Mouse (Mus musculus): Measurements from ENCODE around the gene Tal1. TPM values are rescaled to one million over a fixed set of nuclear protein-coding genes. Genes with fewer than 3 reads are reported as not detected.

The Tal1 gene
- 1.1 and 1.4 TPM in 2 replicates for polyA plus RNA-seq (2015; fragmentation: Nextera tagmentation; extraction: Ambion mirVana)

DNA sequence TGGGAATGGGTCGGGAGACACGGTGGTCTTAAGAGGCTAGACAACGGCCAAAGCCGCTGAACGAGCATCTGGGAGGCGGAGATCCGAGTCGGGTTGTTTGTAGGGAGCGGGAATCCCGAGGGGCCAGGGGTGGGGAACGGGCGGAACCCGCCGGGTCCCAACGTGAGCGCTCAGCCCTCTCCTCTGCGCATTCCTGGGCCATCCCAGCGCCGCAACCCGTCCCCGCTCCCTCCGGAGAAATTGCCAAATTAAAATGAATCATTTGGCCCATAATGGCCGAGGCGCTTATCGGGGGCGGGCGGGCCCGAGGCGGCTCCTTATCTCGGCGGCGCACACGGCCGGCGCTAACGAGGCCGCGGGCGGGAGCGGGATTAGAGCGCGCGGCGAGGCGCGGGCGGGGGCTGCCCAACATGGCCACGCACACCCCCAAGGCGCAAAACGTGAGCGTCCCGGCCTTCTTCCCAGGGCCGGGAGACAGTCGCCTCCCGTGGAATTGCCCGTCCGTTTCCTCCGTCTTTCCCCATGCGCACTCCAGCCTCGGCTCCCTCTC lies at the start of gene Tal1:
Gene Tal1, plus strand, starts transcription at position 56 of the 550 bp plus-strand sequence.
- H3K4me2 ChIP-seq: peak within 1 kb of the TSS; percentile 74
- H3K9ac ChIP-seq: peak within 1 kb of the TSS; percentile 40
- under 1% methylated on average over 60 of the region's 60 CpGs for WGBS
- peaks cover 97% of the 10 kb centered on the region for H3K27me3 ChIP-seq
- H3K36me3 ChIP-seq: no peaks in the 10 kb centered on the region
- H3K9me3 ChIP-seq (replicated peaks): no peaks in the 10 kb centered on the region
- peak within 1 kb of the TSS; percentile 47 for H3K4me3 ChIP-seq (replicated peaks)
- H3K4me1 ChIP-seq: peaks cover 27% of the 10 kb centered on the region
- peak within 1 kb of the TSS; percentile 75 for H3K27ac ChIP-seq
- ATAC-seq (replicated peaks; ENCODE audit: low FRiP score): peak; percentile 50

DNA sequence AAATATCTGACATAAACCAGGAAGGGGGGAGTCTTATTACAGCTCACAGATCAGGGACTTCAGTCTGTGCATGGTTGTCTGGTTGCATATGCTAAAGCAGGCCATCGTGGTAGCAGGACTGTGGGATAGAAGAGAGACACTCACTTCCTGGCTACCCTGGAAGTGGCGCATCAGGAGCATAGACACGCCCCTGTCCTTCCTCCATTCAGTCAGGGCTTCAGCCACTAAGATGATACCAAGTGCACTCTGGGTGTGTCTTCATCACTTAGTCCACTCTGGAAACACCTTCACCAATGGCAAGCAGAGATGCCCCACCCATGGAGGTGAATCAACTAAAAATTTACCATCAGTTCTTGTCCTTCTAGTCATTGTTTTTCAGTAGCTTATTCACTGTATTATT lies 42.0 kb upstream of the Tal1 start:
- Histone ChIP-seq H3K9ac (no peak overlapping the region), H3K4me2 (no peak overlapping the region), H3K27ac (no peak overlapping the region), H3K27me3 (no peaks in the 10 kb centered on the region), H3K36me3 (peaks cover 83% of the 10 kb centered on the region), H3K4me1 (no peaks in the 10 kb centered on the region), H3K4me3 (replicated peaks) (no peak overlapping the region), H3K9me3 (replicated peaks) (no peaks in the 10 kb centered on the region)
- no peak for ATAC-seq (replicated peaks; ENCODE audit: low FRiP score)
- WGBS: 95% methylated on average over 3 of the region's 3 CpGs

DNA sequence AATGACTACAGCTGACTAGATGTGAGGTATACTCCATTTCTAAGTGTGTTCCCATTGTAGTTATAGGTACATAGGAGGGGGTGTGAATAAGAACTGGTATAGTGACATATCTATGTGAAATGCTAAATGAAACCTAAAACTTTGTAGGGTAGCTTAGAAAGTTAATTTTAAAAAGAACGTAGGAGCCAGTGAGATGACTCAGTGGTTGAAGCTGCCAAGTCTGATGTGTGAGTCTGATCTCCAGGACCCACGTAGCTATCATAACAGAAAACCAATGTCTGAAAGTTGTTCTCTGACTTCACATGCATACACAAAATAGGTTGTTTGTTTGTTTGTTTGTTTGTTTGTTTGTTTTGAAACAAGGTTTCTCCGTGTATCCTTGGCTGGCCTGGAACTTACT lies 36.2 kb upstream of the Tal1 start:
- Histone ChIP-seq H3K9me3 (replicated peaks) (no peaks in the 10 kb centered on the region), H3K9ac (no peak overlapping the region), H3K4me1 (no peaks in the 10 kb centered on the region), H3K36me3 (peaks cover 82% of the 10 kb centered on the region), H3K27me3 (no peaks in the 10 kb centered on the region), H3K4me3 (replicated peaks) (no peak overlapping the region), H3K4me2 (no peak overlapping the region), H3K27ac (no peak overlapping the region)
- WGBS: 94% methylated on average over 3 of the region's 3 CpGs
- ATAC-seq (replicated peaks; ENCODE audit: low FRiP score): no peak

DNA sequence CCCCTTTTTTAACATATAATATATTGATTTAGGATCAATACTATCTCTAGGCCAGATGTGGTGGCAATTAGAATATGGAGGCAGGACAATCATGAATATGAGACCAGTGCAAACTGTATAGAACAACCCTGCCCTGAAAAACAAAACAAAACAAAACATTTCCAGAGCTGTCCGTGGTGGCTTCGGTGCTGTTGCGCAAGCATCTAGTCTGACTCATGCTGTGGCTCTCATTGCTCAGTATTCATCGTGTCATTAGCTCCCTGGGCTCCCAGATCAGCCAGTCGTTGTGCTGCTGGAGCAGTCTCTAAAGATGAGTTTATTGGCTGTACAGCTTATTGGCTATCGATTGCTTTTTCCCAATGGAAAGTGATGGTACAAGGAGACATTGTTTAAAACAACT lies 21.2 kb upstream of the Tal1 start:
- Histone ChIP-seq H3K9me3 (replicated peaks) (no peaks in the 10 kb centered on the region), H3K4me2 (no peak overlapping the region), H3K9ac (no peak overlapping the region), H3K36me3 (peaks cover 74% of the 10 kb centered on the region), H3K27me3 (no peaks in the 10 kb centered on the region), H3K27ac (no peak overlapping the region), H3K4me1 (no peaks in the 10 kb centered on the region), H3K4me3 (replicated peaks) (no peak overlapping the region)
- no peak for ATAC-seq (replicated peaks; ENCODE audit: low FRiP score)
- WGBS: 86% methylated on average over 6 of the region's 6 CpGs

DNA sequence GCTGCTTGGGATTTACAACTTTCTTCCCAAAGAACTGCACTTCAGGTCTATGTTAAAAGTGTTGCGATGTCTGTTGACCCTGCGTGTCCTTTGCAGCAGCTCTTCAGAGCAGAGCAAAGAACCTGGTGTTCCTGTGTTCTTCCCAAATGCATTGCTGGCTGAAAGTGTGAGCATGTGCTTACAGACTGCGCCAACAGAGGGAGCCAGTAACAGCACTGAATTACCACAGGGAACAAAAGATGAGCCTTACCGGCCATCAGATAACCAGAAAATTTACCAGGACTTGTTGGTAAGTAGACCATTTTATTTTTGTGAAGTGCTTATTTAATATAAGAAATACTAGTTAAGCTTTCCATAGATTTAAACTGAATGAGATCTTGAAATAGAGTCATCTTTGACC lies 18.0 kb upstream of the Tal1 start:
- Histone ChIP-seq H3K36me3 (peaks cover 79% of the 10 kb centered on the region), H3K4me2 (no peak overlapping the region), H3K4me1 (no peaks in the 10 kb centered on the region), H3K27ac (no peak overlapping the region), H3K9me3 (replicated peaks) (no peaks in the 10 kb centered on the region), H3K4me3 (replicated peaks) (no peak overlapping the region), H3K9ac (no peak overlapping the region), H3K27me3 (no peaks in the 10 kb centered on the region)
- ATAC-seq (replicated peaks; ENCODE audit: low FRiP score): no peak
- WGBS: 39% methylated on average over 4 of the region's 4 CpGs

DNA sequence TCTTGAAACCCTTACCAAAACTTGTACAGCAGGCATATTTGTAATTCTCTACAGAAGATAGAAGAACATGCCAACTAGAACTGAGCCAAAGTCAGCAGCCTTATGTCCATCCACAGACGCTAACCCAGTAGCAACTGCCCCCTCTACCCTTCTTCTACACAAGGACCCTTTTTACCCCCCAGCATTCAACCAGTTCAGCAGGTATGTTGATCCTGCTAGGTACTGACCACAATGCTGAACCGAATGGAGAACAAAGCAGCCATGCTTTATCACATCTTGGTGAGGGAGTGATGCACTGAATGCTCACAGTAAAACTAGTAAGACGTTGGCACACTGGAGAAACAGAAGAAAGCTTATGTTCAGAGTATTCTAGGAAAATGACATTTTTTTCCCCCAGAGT lies 10.6 kb upstream of the Tal1 start:
- peaks cover 33% of the 10 kb centered on the region for H3K27me3 ChIP-seq
- no peak for ATAC-seq (replicated peaks; ENCODE audit: low FRiP score)

DNA sequence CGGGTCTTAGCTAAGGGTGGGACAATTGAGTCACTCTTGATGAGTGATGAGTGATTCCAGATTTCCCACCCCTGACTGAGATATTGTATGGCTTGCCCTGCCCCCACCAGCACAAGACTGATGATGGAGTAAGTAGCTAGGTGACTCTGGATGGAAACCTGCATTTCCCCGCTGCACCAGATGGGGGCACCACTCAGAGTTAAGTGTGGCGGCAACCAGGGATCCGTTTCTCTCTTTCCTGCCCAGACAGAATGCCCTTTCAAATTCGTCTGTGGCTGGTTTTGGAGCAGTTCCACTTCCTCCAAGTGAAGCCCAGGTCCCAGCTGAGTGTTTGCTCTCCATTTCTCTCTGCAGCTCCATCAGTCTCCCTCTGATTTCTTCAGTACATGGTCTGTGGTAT lies 8.5 kb upstream of the Tal1 start:
- Histone ChIP-seq H3K4me2 (no peak overlapping the region), H3K36me3 (0 out of 2 replicates have a peak, but pooled peaks cover 10% of the 10 kb centered on the region), H3K9ac (no peak overlapping the region), H3K4me1 (peaks cover 7% of the 10 kb centered on the region), H3K4me3 (replicated peaks) (no peak overlapping the region), H3K27ac (0 out of 2 replicates have a peak overlapping the region, but pooled peaks have one; percentile 9), H3K27me3 (peaks cover 54% of the 10 kb centered on the region), H3K9me3 (replicated peaks) (no peaks in the 10 kb centered on the region)
- no peak for ATAC-seq (replicated peaks; ENCODE audit: low FRiP score)
- 5% methylated on average over 5 of the region's 5 CpGs for WGBS

More for the DNA sequence above, 10.6 kb upstream of the Tal1 start:
- H3K9me3 ChIP-seq (replicated peaks): no peaks in the 10 kb centered on the region
- 82% methylated on average over 3 of the region's 3 CpGs for WGBS
- no peak overlapping the region for H3K4me2 ChIP-seq
- peaks cover 31% of the 10 kb centered on the region for H3K36me3 ChIP-seq
- H3K9ac ChIP-seq: no peak overlapping the region
- no peak overlapping the region for H3K27ac ChIP-seq
- no peaks in the 10 kb centered on the region for H3K4me1 ChIP-seq
- no peak overlapping the region for H3K4me3 ChIP-seq (replicated peaks)

DNA sequence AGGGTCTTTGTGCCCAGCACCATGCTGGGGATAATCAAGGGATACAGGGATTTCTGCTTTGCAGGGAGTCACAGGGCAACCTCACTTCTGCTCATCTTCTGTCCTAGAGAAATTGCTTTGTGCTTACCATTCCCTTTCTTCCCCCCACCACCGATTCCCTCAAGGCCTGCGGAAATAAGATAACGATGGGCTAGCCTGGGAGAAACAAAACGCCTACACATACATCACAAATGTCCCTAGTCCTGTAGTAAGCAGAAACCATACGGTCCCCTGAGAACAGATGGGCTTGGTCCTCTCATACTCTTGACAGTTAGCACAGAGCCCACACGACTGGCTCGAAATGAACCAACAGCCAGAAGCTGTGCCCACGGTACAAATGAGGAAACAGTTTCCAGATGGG lies 8.0 kb upstream of the Tal1 start:
- 0 out of 2 replicates have a peak, but pooled peaks cover 8% of the 10 kb centered on the region for H3K36me3 ChIP-seq
- WGBS: 71% methylated on average over 8 of the region's 8 CpGs
- no peaks in the 10 kb centered on the region for H3K9me3 ChIP-seq (replicated peaks)
- H3K27ac ChIP-seq: 0 out of 2 replicates have a peak overlapping the region, but pooled peaks have one; percentile 9
- peaks cover 58% of the 10 kb centered on the region for H3K27me3 ChIP-seq
- ATAC-seq (replicated peaks; ENCODE audit: low FRiP score): no peak
- no peak overlapping the region for H3K9ac ChIP-seq
- no peak overlapping the region for H3K4me2 ChIP-seq
- no peak overlapping the region for H3K4me3 ChIP-seq (replicated peaks)
- H3K4me1 ChIP-seq: peaks cover 10% of the 10 kb centered on the region

DNA sequence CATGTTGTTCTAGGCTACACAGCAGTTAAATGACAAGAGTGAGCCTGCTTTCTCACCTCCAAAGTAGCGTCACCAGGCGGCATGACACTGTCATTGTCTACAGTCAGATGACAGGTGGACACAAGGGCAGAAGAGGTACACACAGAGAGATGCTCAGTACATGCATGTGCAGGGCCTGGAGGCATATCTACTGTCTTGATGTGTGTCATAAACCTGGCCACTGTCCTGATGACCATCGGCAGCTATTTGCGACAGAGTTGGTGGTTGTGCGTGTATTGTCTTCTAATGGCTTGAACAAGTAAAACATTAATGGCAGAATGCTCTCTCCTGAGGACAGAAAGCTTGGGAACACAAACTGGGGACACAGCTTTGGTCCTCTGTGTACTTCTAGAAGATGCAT lies 5.0 kb upstream of the Tal1 start:
- Histone ChIP-seq H3K27ac (no peak overlapping the region), H3K9me3 (replicated peaks) (no peaks in the 10 kb centered on the region), H3K36me3 (no peaks in the 10 kb centered on the region), H3K4me3 (replicated peaks) (no peak overlapping the region), H3K4me1 (peaks cover 11% of the 10 kb centered on the region), H3K4me2 (no peak overlapping the region), H3K27me3 (peaks cover 86% of the 10 kb centered on the region), H3K9ac (no peak overlapping the region)
- ATAC-seq (replicated peaks; ENCODE audit: low FRiP score): no peak
- 64% methylated on average over 5 of the region's 5 CpGs for WGBS

DNA sequence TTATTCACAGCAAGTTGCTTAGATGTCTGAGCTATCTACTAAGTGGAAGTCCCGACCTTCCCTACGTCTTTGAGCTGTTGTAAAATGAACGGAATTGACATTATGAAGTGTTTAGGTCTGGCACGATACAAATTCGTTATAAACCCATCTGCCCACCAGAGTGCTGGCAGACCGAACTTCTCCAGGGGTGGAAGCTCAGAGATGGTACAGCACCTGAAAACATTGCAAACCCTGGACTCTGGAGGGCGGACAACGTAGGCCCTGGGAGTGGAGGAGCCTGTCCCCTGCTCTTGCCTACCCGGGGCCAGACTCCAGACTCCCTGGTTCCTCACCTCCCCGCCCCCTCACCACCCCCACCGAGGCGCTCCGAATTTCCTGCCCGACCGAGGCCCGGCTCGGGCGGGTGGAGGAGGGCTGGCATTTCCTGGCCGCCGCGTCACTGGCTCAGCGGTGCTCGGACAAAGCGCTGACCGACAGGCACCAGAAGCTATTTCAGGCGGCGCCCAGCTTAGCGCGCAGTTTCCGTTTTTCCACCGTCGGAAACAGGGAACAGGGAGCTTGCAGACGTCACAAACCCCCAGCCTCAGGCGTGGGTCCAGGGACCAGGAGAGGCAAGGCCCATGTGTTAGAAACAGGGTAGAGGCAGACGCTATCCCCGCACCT lies 3.8 kb upstream of the Tal1 start:
- peaks cover 23% of the 10 kb centered on the region for H3K4me1 ChIP-seq
- H3K4me2 ChIP-seq: peak overlapping the region; percentile 60
- no peaks in the 10 kb centered on the region for H3K36me3 ChIP-seq
- WGBS: under 1% methylated on average over 36 of the region's 36 CpGs
- H3K27ac ChIP-seq: peak overlapping the region; percentile 57
- peak overlapping the region; percentile 22; the same call in 1 of the 2 replicates for H3K9ac ChIP-seq
- peak; percentile 69 for ATAC-seq (replicated peaks; ENCODE audit: low FRiP score)
- peaks cover 97% of the 10 kb centered on the region for H3K27me3 ChIP-seq
- no peaks in the 10 kb centered on the region for H3K9me3 ChIP-seq (replicated peaks)
- peak overlapping the region; percentile 35 for H3K4me3 ChIP-seq (replicated peaks)

DNA sequence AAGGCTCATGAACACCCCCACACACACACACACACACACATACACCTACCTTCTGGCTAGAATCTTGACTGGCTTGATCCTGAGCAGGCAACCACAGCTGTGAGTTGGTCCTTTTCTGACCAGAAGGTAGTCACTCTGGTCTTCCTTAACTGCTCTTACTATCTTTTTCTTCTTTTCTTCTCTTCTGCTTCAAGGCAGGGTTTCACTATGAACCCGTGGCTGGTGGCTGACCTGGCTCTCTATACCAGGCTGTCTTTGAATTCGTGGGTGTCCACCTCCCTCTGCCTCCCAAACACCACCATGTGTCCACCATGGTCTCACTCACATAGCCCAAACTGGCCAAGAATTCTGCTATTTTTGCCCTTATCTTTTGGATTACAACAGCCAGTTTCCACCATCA lies 1.2 kb upstream of the Tal1 start:
- 9% methylated on average over 2 of the region's 2 CpGs for WGBS
- H3K9me3 ChIP-seq (replicated peaks): no peaks in the 10 kb centered on the region
- H3K27ac ChIP-seq: no peak overlapping the region
- H3K9ac ChIP-seq: no peak overlapping the region
- H3K27me3 ChIP-seq: peaks cover 97% of the 10 kb centered on the region
- ATAC-seq (replicated peaks; ENCODE audit: low FRiP score): no peak
- no peak overlapping the region for H3K4me3 ChIP-seq (replicated peaks)
- no peaks in the 10 kb centered on the region for H3K36me3 ChIP-seq
- no peak overlapping the region for H3K4me2 ChIP-seq
- H3K4me1 ChIP-seq: peaks cover 27% of the 10 kb centered on the region

DNA sequence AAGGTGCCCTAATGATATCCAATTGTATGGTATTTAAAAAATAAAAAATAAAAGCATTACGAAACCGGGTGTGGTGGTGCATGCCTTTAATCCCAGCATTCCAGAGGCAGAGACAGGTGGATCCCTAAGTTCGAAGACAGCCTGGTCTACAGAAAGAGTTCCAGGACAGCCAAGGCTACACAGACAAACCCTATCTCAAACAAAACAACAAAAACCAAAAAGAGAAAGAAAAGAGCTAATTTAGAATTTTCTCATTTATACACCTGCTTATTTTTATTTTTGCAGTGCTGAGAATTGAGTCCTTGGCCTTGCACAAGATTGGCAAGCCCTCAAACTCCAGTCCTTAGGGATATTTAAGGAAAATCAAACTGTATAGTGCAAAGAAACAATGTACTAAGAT lies 535 bp upstream of the Tal1 start:
- WGBS: 17% methylated on average over 3 of the region's 3 CpGs
- peak overlapping the region; percentile 74; the same call in 1 of the 2 replicates for H3K4me2 ChIP-seq
- no peak overlapping the region for H3K27ac ChIP-seq
- no peak overlapping the region for H3K9ac ChIP-seq
- no peaks in the 10 kb centered on the region for H3K9me3 ChIP-seq (replicated peaks)
- peaks cover 97% of the 10 kb centered on the region for H3K27me3 ChIP-seq
- H3K4me3 ChIP-seq (replicated peaks): no peak overlapping the region
- H3K4me1 ChIP-seq: peaks cover 27% of the 10 kb centered on the region
- no peak for ATAC-seq (replicated peaks; ENCODE audit: low FRiP score)
- H3K36me3 ChIP-seq: no peaks in the 10 kb centered on the region
